Mouse (Mus musculus): ENCODE data around the gene Dph2. TPM values are rescaled to one million over a fixed set of nuclear protein-coding genes. Genes with fewer than 3 reads are reported as not detected.

The Dph2 gene
- polyA plus RNA-seq, 1 experiment from 2014 or later: 6.9 TPM

GRCm38 (mm10) chr4:117908834-117909453 is 17.1 kb upstream of the Dph2 start:
- no peak for ATAC-seq (ENCODE audit: insufficient read depth)
- no peak overlapping the region for H3K4me2 ChIP-seq
- no peaks in the 10 kb centered on the region for H3K9me3 ChIP-seq (replicated peaks)
- 77% methylated on average over 8 of the region's 8 CpGs for WGBS (ENCODE audit: insufficient replicate concordance)
- peaks cover 31% of the 10 kb centered on the region for H3K4me1 ChIP-seq (replicated peaks)
- H3K27ac ChIP-seq (replicated peaks): no peak overlapping the region
- no peak overlapping the region for H3K4me3 ChIP-seq (replicated peaks)
- peaks cover 53% of the 10 kb centered on the region for H3K36me3 ChIP-seq (replicated peaks)
- no peaks in the 10 kb centered on the region for H3K27me3 ChIP-seq
- H3K9ac ChIP-seq: no peak overlapping the region

GRCm38 (mm10) chr4:117906196-117906595 is 14.4 kb upstream of the Dph2 start:
- Histone ChIP-seq H3K4me1 (replicated peaks) (0 out of 2 replicates have a peak, but pooled peaks cover 8% of the 10 kb centered on the region), H3K9ac (no peak overlapping the region), H3K27me3 (no peaks in the 10 kb centered on the region), H3K27ac (replicated peaks) (no peak overlapping the region), H3K4me2 (no peak overlapping the region), H3K36me3 (replicated peaks) (peaks cover 68% of the 10 kb centered on the region), H3K9me3 (replicated peaks) (no peaks in the 10 kb centered on the region), H3K4me3 (replicated peaks) (no peak overlapping the region)
- WGBS (ENCODE audit: insufficient replicate concordance): 82% methylated on average over 3 of the region's 3 CpGs
- ATAC-seq (ENCODE audit: insufficient read depth): no peak

GRCm38 (mm10) chr4:117904761-117905160 is 12.9 kb upstream of the Dph2 start:
- no peaks in the 10 kb centered on the region for H3K27me3 ChIP-seq
- ATAC-seq (ENCODE audit: insufficient read depth): no peak
- H3K9ac ChIP-seq: no peak overlapping the region
- WGBS (ENCODE audit: insufficient replicate concordance): 89% methylated on average over 8 of the region's 8 CpGs
- H3K4me2 ChIP-seq: no peak overlapping the region
- no peaks in the 10 kb centered on the region for H3K9me3 ChIP-seq (replicated peaks)
- peaks cover 73% of the 10 kb centered on the region for H3K36me3 ChIP-seq (replicated peaks)
- no peak overlapping the region for H3K4me3 ChIP-seq (replicated peaks)
- H3K27ac ChIP-seq (replicated peaks): no peak overlapping the region
- H3K4me1 ChIP-seq (replicated peaks): 0 out of 2 replicates have a peak, but pooled peaks cover 4% of the 10 kb centered on the region

- H3K4me3 ChIP-seq (replicated peaks): no peak overlapping the region
- 0 out of 2 replicates have a peak, but pooled peaks cover 3% of the 10 kb centered on the region for H3K4me1 ChIP-seq (replicated peaks)
- H3K9ac ChIP-seq: no peak overlapping the region
- 88% methylated on average over 10 of the region's 10 CpGs for WGBS (ENCODE audit: insufficient replicate concordance)
- no peak for ATAC-seq (ENCODE audit: insufficient read depth)
- no peak overlapping the region for H3K4me2 ChIP-seq
- peaks cover 80% of the 10 kb centered on the region for H3K36me3 ChIP-seq (replicated peaks)
- no peak overlapping the region for H3K27ac ChIP-seq (replicated peaks)
- H3K27me3 ChIP-seq: no peaks in the 10 kb centered on the region
- no peaks in the 10 kb centered on the region for H3K9me3 ChIP-seq (replicated peaks)
Observed at GRCm38 (mm10) chr4:117904094-117904493, 12.3 kb upstream of the Dph2 start.

GRCm38 (mm10) chr4:117898111-117898510 is 6.3 kb upstream of the Dph2 start:
- H3K36me3 ChIP-seq (replicated peaks): peaks cover 83% of the 10 kb centered on the region

DNA sequence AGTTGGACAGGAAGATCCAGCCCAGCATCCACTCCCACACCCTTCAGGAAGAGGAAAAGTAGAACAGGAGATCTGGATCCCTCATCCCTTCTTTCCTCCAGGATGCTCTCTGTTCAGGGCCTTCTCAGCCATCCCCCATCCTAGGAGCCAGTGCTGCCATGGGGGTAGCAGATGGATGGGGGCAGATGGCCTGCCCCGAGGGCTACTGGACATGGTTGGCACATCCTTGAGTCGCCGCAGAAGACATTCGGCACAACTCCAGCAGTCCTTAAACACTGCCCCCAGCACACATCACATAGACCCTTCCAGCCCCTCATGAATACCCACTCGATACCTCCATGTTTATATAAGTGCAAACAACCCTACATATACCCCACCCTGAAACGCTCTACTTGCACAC is 4.2 kb upstream of the Dph2 start:
- peaks cover 10% of the 10 kb centered on the region for H3K4me1 ChIP-seq (replicated peaks)
- 84% methylated on average over 6 of the region's 6 CpGs for WGBS (ENCODE audit: insufficient replicate concordance)
- H3K4me3 ChIP-seq (replicated peaks): no peak overlapping the region
- no peak overlapping the region for H3K9ac ChIP-seq
- peaks cover 62% of the 10 kb centered on the region for H3K36me3 ChIP-seq (replicated peaks)
- no peak overlapping the region for H3K4me2 ChIP-seq
- ATAC-seq (ENCODE audit: insufficient read depth): no peak
- no peaks in the 10 kb centered on the region for H3K9me3 ChIP-seq (replicated peaks)
- no peaks in the 10 kb centered on the region for H3K27me3 ChIP-seq
- H3K27ac ChIP-seq (replicated peaks): no peak overlapping the region

More at GRCm38 (mm10) chr4:117898111-117898510, 6.3 kb upstream of the Dph2 start:
- Histone ChIP-seq H3K27me3 (no peaks in the 10 kb centered on the region), H3K4me1 (replicated peaks) (no peaks in the 10 kb centered on the region; the same call in 1 of the 2 replicates), H3K4me3 (replicated peaks) (no peak overlapping the region), H3K9me3 (replicated peaks) (no peaks in the 10 kb centered on the region), H3K4me2 (no peak overlapping the region), H3K9ac (no peak overlapping the region), H3K27ac (replicated peaks) (no peak overlapping the region)
- WGBS (ENCODE audit: insufficient replicate concordance): 68% methylated on average over 3 of the region's 3 CpGs
- no peak for ATAC-seq (ENCODE audit: insufficient read depth)

GRCm38 (mm10) chr4:117895339-117895738 is 3.5 kb upstream of the Dph2 start:
- Histone ChIP-seq H3K4me3 (replicated peaks) (no peak overlapping the region), H3K4me1 (replicated peaks) (peaks cover 17% of the 10 kb centered on the region), H3K9ac (no peak overlapping the region), H3K27me3 (no peaks in the 10 kb centered on the region), H3K9me3 (replicated peaks) (no peaks in the 10 kb centered on the region), H3K36me3 (replicated peaks) (peaks cover 56% of the 10 kb centered on the region), H3K27ac (replicated peaks) (no peak overlapping the region), H3K4me2 (no peak overlapping the region)
- WGBS (ENCODE audit: insufficient replicate concordance): 76% methylated on average over 7 of the region's 7 CpGs
- no peak for ATAC-seq (ENCODE audit: insufficient read depth)

GRCm38 (mm10) chr4:117894601-117895000 is 2.8 kb upstream of the Dph2 start:
- WGBS (ENCODE audit: insufficient replicate concordance): 81% methylated on average over 8 of the region's 8 CpGs
- H3K27me3 ChIP-seq: no peaks in the 10 kb centered on the region
- no peak overlapping the region for H3K4me2 ChIP-seq
- H3K27ac ChIP-seq (replicated peaks): no peak overlapping the region
- H3K9ac ChIP-seq: no peak overlapping the region
- H3K9me3 ChIP-seq (replicated peaks): no peaks in the 10 kb centered on the region
- peaks cover 22% of the 10 kb centered on the region for H3K4me1 ChIP-seq (replicated peaks)
- no peak overlapping the region for H3K4me3 ChIP-seq (replicated peaks)
- peaks cover 52% of the 10 kb centered on the region for H3K36me3 ChIP-seq (replicated peaks)
- ATAC-seq (ENCODE audit: insufficient read depth): no peak

- WGBS (ENCODE audit: insufficient replicate concordance): 22% methylated on average over 9 of the region's 9 CpGs
- Histone ChIP-seq H3K9me3 (replicated peaks) (no peaks in the 10 kb centered on the region), H3K36me3 (replicated peaks) (peaks cover 47% of the 10 kb centered on the region), H3K4me3 (replicated peaks) (no peak overlapping the region), H3K9ac (no peak overlapping the region), H3K27ac (replicated peaks) (no peak overlapping the region), H3K27me3 (no peaks in the 10 kb centered on the region), H3K4me1 (replicated peaks) (peaks cover 22% of the 10 kb centered on the region), H3K4me2 (no peak overlapping the region)
- no peak for ATAC-seq (ENCODE audit: insufficient read depth)
Observed at GRCm38 (mm10) chr4:117893376-117893775, 1.5 kb upstream of the Dph2 start.

DNA sequence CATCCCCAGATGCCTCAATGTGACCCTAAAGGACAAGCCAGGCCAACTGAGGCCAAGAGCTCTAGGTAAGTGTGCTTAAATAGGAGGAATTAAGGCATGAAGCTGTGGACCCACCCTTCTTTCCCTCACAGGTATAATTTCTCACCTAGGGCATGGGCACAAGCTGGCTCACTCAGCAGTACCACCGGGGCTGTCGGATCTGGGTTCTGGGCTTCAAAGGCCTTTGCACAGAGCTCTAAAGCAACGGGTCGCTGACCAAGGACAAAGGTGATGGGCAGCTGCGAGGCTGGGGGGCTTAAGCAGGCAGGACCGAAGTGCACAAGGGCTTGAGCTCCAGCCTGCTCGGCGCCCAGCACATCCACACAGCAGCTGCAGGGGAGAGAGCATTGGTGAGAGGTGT is 1.1 kb downstream of the Dph2 start:
- Histone ChIP-seq H3K36me3 (replicated peaks) (peaks cover 29% of the 10 kb centered on the region), H3K27me3 (no peaks in the 10 kb centered on the region), H3K9ac (no peak overlapping the region), H3K9me3 (replicated peaks) (no peaks in the 10 kb centered on the region), H3K4me1 (replicated peaks) (peaks cover 40% of the 10 kb centered on the region), H3K4me2 (peak overlapping the region; percentile 86), H3K27ac (replicated peaks) (no peak overlapping the region), H3K4me3 (replicated peaks) (peak overlapping the region; percentile 84)
- 85% methylated on average over 8 of the region's 8 CpGs for WGBS (ENCODE audit: insufficient replicate concordance)
- no peak for ATAC-seq (ENCODE audit: insufficient read depth)

- peaks cover 34% of the 10 kb centered on the region for H3K36me3 ChIP-seq (replicated peaks)
- H3K27ac ChIP-seq (replicated peaks): no peak overlapping the region
- no peak overlapping the region for H3K4me3 ChIP-seq (replicated peaks)
- H3K4me2 ChIP-seq: no peak overlapping the region
- H3K27me3 ChIP-seq: no peaks in the 10 kb centered on the region
- H3K9me3 ChIP-seq (replicated peaks): no peaks in the 10 kb centered on the region
- no peak overlapping the region for H3K9ac ChIP-seq
- ATAC-seq (ENCODE audit: insufficient read depth): no peak
- H3K4me1 ChIP-seq (replicated peaks): peaks cover 47% of the 10 kb centered on the region
- WGBS (ENCODE audit: insufficient replicate concordance): 78% methylated on average over 14 of the region's 14 CpGs
Observed at GRCm38 (mm10) chr4:117890031-117890430, 1.8 kb downstream of the Dph2 start.

GRCm38 (mm10) chr4:117889471-117889870 is 2.4 kb downstream of the Dph2 start:
- Histone ChIP-seq H3K36me3 (replicated peaks) (peaks cover 37% of the 10 kb centered on the region), H3K9ac (no peak overlapping the region), H3K4me1 (replicated peaks) (peaks cover 52% of the 10 kb centered on the region), H3K9me3 (replicated peaks) (no peaks in the 10 kb centered on the region), H3K4me2 (no peak overlapping the region), H3K27me3 (peaks cover 3% of the 10 kb centered on the region; the same call in 1 of the 2 replicates), H3K4me3 (replicated peaks) (no peak overlapping the region), H3K27ac (replicated peaks) (no peak overlapping the region)
- ATAC-seq (ENCODE audit: insufficient read depth): no peak
- 80% methylated on average over 15 of the region's 15 CpGs for WGBS (ENCODE audit: insufficient replicate concordance)
